In genomic region chr1:120120969-120121811, GRCm38 (mm10) we compare ENCODE assay signal across 8 mouse cellular contexts. TPM values are rescaled to one million over a fixed set of nuclear protein-coding genes. Genes with fewer than 3 reads are reported as not detected.
A peak's percentile ranks its signal among the peaks of the same experiment; 100 is the strongest.
DNase-seq lines count a peak whose midpoint lies in the region; ATAC-seq and TF ChIP-seq lines count a peak whose summit lies in the region.

Gene Dbi, minus strand, starts transcription at chr1:120121078.
Gene 3110009E18Rik, plus strand, starts transcription at chr1:120121187.

- no peaks in the 10 kb centered on the region for H3K4me1 ChIP-seq in cortical plate, adult 2 months (ENCODE audit: control insufficient read depth, insufficient read depth, low read length)

- TF ChIP-seq POLR2A in cortical plate, adult 2 months (IDR thresholded peaks at IDR 0.05; ENCODE audit: extremely low read depth, insufficient read depth, low read length) = peak; percentile 96

- intact Hi-C loops in left cerebral cortex, postnatal 10 days (cut with DNase I) = no loop called here

- peak within 1 kb of the TSS; percentile 20 for H3K27ac ChIP-seq in cortical plate, adult 2 months (ENCODE audit: insufficient read depth, low read length)

- TF ChIP-seq CTCF in cortical plate, adult 2 months (IDR thresholded peaks at IDR 0.05; ENCODE audit: extremely low read depth, insufficient read depth, low read length) = no peak

- peak within 1 kb of the TSS; percentile 58 for H3K4me3 ChIP-seq in cortical plate, adult 2 months (ENCODE audit: insufficient read depth, low read length)

- ATAC-seq in activated CD4-positive, CD25-positive, alpha-beta regulatory T cell, adult 4 months = peak; percentile 99
- ATAC-seq in inflammation-experienced regulatory T-cells, adult 6 months = peak; percentile 97
- peak; percentile 95 for ATAC-seq in megakaryocyte-erythroid progenitor cell, adult 5-6 weeks (replicated peaks; ENCODE audit: low FRiP score, low TSS enrichment, poor library complexity, severe bottlenecking)

- DNase-seq in gastrocnemius, postnatal 10 days = peak; percentile 97
- peak; percentile 98 to 99 for DNase-seq in left cerebral cortex, postnatal 10 days (ENCODE audit: extremely low spot score in 1 of 2, low spot score in 2 of 2)
- peak; percentile 98 for DNase-seq in right cerebral cortex, postnatal 25 days
- DNase-seq in urinary bladder, postnatal 4 days (ENCODE audit: low spot score in 2 of 2) = peak; percentile 97 to 98

RNA-seq across cellular contexts. Expression of gene Dbi, which starts in this region (rescaled TPM):
- polyA plus RNA-seq in activated CD4-positive, CD25-positive, alpha-beta regulatory T cell, adult 4 months (2017; shearing (Covaris generic)) = 100 to 1,000 TPM; 210 to 248 TPM
- 512 and 579 TPM in 2 replicates for polyA plus RNA-seq in cortical plate, adult 2 months (2012; rRNA removed)
- 100 to 1,000 TPM; 254 to 263 TPM for total RNA-seq in gastrocnemius, postnatal 10 days (2021)
- polyA plus RNA-seq in inflammation-experienced regulatory T-cells, adult 6 months (2017; shearing (Covaris generic)) = 100 to 1,000 TPM; 144 to 324 (median 146) TPM
- 100 to 1,000 TPM; 343 to 360 TPM for total RNA-seq in left cerebral cortex, postnatal 10 days (2021)
- 120 and 154 TPM in 2 replicates for total RNA-seq in megakaryocyte-erythroid progenitor cell, adult 5-6 weeks (2014; fragmentation: Nextera tagmentation)
- total RNA-seq in megakaryocyte-erythroid progenitor cell, adult 5-6 weeks (2017) = 135 and 188 TPM in 2 replicates

RNA-seq across cellular contexts. Expression of gene 3110009E18Rik, which starts in this region (rescaled TPM):
- polyA plus RNA-seq in activated CD4-positive, CD25-positive, alpha-beta regulatory T cell, adult 4 months (2017; shearing (Covaris generic)) = 10 to 100 TPM; 25.9 to 27.3 TPM
- polyA plus RNA-seq in cortical plate, adult 2 months (2012; rRNA removed) = 5.2 TPM in 2 replicates
- total RNA-seq in gastrocnemius, postnatal 10 days (2021) = 1 to 10 TPM; 5.7 to 7.3 TPM
- 10 to 100 TPM; 23.2 to 27.8 (median 23.7) TPM for polyA plus RNA-seq in inflammation-experienced regulatory T-cells, adult 6 months (2017; shearing (Covaris generic))
- total RNA-seq in left cerebral cortex, postnatal 10 days (2021) = 1 to 10 TPM; 6.8 to 8.7 TPM
- total RNA-seq in megakaryocyte-erythroid progenitor cell, adult 5-6 weeks (2014; fragmentation: Nextera tagmentation) = 9.2 and 20.1 TPM in 2 replicates
- total RNA-seq in megakaryocyte-erythroid progenitor cell, adult 5-6 weeks (2017) = 1.7 and 11.7 TPM in 2 replicates

Comparison
In these comparisons a context has a peak if more than half of its experiments do, and no peak if none do; other contexts are left out.
1. Peak in every context shown above with its lines: DNase-seq, ATAC-seq, H3K4me3 ChIP-seq and H3K27ac ChIP-seq.